Mouse (Mus musculus) E14TG2a.4 (cell line): ENCODE results near the gene Igfbp4.

Experiments used
- CTCF ChIP-seq: conservative IDR thresholded peaks from 2 replicates; pipeline ENCODE4 v1.5.1; 2014; ENCODE audit warnings: low read length
- POU5F1 ChIP-seq: IDR thresholded peaks from 2 replicates; pipeline ENCODE4 v1.6.1; 2014; ENCODE audit warnings: low read length, borderline replicate concordance

DNA sequence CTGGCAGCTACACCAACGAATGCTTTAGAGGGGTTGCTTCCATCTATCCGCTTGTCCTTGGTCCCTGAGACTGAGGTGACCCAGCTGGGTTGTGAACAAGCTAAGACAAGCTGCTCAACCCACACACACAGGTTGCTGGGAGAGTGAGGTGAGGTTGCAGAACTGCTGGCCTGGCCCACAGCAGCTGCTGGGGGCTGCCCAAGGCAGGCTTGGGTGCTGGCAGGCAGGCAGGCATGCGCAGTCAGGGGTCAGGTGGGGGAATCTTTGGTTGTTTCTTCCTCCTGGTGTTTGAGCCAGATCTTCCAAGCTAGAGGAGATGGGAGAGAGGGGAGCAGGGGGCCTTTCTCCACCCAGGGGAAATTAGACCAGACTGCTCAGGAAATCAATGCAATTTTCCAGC lies 19.4 kb downstream of the Igfbp4 start:
- TF ChIP-seq CTCF: no peak
- no peak for TF ChIP-seq POU5F1
